Mouse (Mus musculus) T-helper 2 cell (primary cell): Measurements from ENCODE around the gene Rhot1.
"Not testable (repeated sequence)": the region's sequence is repeated elsewhere in the genome, so short reads cannot be mapped to it uniquely, and the experiment has no call there.

Experiments
- in situ Hi-C: fragments of 300-600 bp; cut with MboI, MseI; formaldehyde crosslinking; loops from one replicate; pipeline ENCODE4 v1.15.1; 2025; ENCODE audit warnings: high pct_unique_total_duplicates

The Rhot1 gene

DNA sequence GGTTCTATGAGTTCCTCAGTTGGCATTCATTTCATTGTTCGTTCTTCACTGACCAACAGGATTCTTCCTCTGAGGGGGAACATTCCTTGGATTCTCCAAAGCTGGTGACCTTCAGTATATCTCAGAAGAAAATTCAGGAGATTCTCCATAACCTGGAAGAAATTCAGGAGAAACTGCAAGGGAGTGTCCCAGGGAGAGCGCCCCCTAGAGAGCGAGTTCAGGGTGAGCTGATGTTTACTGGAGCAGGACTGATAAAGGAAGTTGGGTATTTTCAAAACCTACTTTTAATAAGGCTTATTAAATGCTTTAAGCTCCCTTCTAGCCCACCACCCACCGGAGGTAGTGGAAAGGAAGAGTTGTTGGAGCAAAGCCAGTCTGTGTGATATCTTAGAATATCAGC, 15.0 kb upstream of the Rhot1 start:
- in situ Hi-C loops, result no loop called here

DNA sequence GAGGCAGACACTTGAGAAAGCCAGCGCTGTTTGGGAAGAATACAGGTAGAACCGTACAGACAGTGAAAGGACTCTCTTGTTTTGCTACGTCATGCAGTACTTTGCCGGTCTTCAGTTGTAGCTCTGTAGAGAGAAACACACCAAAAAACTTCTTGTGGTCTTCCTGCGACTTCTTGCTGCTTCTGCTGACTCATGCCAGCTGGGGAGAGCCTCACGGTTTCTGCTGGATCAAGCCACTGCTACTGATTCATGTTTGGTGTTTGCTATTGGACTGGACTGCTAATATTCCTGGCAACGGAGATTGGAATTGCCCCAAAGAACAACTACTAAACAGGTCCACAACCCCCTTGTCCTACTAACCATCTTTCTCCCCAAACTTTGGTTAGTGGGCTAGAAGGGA, 12.5 kb upstream of the Rhot1 start:
- in situ Hi-C loops, result no loop called here

DNA sequence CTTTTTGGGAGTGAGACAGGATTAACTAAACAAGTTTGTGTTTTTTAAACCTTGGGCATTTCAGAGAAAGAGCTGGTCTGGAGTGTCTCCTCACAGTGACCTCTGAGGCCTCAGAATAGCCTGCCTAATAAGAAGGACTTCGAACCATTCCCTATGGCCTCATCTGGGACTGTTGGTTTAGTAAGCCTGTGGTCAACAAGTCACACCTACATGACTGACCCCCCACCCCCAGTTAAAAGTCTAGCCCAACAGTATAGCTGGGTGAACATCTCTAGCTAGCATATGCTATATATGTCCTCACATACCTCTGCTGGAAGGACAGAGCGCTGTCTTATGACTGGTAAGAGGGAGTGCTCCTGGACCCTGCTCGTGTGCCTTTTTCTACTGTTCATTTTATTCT, 9.5 kb upstream of the Rhot1 start:
- in situ Hi-C loops, result no loop called here

DNA sequence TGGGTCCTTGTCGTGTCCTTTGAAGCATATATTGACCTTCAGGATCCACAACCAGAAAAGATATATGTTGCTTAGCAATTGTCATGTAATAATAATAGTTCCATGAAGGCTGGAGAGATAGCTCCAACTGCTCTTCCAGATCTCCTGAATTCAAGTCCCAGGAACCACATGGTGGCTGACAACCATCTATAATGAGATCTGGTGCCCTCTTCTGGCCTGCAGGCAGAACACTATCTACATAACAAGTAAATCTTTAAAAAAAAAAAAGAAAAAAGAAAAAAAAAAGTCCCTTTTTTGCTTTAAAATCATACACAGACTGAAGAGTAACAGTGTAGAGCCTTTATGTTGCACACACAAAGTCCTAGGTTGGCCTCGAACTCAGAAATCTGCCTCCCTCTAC, 9.0 kb upstream of the Rhot1 start:
- in situ Hi-C loops, result no loop called here

- in situ Hi-C loops, result no loop called here
Measured at GRCm38 (mm10) chr11:80200326-80200725, 8.5 kb upstream of the Rhot1 start.

DNA sequence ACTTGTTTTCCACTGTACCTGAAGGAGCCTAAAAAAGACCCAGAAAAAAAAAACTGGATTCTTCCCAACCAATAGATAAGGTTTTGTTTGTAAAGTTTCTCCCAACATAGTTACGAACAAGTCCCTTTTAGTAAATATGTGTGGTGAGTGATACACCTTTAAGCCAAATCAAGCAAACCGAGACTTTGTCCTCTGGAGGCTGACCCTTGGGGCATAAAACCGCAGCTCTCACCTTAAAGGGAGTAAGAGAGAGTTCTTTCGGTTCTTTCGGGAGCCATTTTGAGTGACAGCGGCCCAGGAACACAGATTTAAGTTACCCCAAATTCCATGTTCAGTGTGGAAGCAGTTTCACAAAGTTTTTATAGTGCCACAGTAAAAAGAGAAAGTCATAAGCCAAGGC, 6.5 kb upstream of the Rhot1 start:
- in situ Hi-C loops, result no loop called here

DNA sequence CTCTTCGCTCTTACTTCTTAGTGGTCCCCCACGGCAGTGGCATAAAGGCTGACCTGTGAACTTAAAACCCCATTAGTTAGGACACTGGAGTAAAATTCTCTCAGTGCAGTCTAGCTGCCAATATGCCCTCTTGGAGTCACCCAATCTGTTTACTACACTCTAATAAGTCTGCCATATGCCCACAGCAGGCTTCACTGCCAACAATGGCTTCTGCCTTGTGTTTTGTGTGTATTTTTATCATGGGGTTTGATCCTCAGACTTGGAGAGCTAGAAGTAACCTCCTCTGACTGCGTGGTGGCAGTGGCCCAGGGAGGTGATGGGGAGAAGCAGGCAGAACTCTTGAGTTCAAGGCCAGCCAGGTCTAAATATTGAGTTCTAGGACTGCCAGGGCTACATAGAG, 4.8 kb upstream of the Rhot1 start:
- in situ Hi-C loops, result no loop called here

DNA sequence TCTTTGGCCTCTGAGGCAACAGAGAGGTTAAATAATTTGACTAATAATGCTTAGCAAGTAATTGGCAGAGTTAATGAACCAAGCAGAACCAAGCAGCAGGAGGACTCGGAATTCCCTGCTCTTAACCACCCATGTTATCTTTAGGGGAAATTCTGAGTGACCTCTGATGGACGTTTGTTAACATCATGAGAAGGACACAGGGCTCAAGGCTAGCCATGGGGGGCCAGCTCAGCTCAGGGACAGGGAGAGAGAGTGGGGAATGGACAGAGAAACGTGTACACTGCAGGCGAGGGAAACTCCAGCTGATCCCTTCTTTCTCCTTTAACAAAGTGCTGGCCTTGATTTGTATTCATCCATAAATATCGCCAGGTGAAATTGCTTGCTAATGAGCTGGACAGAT, 3.9 kb upstream of the Rhot1 start:
- in situ Hi-C loops, result no loop called here

DNA sequence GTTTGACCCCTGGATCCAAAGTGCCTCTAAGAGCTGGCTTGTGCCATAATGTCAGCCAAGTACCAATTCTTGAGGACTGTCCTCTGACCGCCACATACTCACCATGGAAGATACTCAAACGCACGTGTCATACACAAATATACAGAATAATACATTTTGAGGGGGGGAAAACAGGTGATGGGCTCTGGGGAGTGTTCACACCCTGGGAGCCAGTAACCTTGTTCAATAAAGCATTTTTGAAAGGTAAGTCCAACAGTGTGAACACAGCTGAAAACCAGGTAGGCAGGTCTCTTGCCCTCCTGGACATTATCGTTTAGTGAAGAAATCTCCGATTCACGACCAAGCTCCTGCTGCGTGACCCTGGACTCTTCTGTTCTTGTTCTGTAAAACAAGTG, 357 bp upstream of the Rhot1 start:
- in situ Hi-C loops, result no loop called here

DNA sequence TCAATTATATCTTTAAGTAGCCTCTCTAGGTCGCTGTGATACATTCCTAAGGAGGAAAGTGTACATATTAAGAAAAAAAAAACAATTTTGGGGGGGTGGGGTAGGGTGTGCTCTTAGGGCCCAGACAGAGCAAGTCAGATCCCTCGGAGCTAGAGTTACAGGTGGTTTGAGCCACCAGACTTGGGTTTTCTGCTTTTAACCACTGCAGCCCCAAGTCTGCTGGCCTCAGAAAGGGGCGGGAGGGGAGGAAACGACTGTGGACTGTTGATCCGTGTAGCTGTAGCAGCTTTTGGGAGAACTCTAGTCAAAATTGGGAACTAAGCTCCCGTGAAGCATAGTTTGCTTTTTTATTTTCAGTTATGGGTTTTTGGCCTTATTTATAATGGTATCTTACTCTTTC, 1.5 kb downstream of the Rhot1 start:
- in situ Hi-C loops, result no loop called here

DNA sequence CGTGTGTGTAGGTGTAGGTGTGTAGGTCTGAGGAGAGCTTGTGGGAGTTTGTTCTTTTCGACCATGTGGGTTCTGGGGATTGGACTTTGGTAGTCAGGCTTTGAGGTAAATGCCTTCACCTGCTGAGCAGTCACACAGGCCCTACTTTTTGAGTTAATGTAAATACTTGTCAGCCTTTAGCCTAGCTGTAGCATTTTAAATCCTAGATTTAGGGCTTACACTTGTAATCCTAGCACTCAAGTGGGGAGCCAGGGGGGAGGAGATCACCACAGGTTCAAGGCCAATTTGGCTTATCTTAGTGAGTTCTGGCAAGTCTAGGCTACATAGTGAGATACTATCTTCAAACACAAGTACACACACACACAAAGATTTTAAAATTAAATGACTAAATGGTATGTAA, 3.5 kb downstream of the Rhot1 start:
- in situ Hi-C loops, result no loop called here

- in situ Hi-C loops, result no loop called here
Measured at GRCm38 (mm10) chr11:80215291-80215690, 6.5 kb downstream of the Rhot1 start.

DNA sequence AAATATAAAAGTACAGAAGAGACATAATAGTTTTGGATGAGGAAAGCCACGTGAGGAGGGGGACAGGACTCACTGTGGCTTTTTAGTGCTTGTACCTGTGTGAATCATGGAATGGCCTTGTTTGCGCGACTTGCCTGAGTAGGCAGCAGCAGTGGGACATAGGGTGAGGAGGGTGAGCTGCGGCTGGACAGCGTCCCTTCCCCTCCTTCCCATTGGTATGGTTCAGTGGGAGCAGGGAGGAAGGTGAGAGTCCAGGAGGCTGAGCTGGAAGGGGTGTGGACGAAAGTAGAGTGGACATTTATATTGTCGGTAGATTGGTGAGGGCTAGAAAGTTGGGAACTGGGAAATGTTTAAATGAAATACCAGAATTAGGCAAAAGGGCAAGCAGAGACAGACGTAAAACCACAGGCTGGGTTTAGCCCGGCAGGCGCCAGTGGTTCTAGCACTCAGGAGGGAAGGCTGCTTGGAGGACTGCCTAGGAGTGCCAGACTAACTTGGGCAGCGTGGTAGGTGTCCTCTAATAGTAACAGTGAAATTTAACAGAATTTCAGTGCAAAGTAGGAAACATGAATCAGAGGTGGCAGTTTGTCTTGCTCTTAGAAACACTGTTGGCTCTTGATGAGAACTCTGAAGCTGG, 10.0 kb downstream of the Rhot1 start:
- in situ Hi-C loops, result no loop called here

GRCm38 (mm10) chr11:80230066-80230465, 21.2 kb downstream of the Rhot1 start:
- in situ Hi-C loops, result not testable (repeated sequence)

DNA sequence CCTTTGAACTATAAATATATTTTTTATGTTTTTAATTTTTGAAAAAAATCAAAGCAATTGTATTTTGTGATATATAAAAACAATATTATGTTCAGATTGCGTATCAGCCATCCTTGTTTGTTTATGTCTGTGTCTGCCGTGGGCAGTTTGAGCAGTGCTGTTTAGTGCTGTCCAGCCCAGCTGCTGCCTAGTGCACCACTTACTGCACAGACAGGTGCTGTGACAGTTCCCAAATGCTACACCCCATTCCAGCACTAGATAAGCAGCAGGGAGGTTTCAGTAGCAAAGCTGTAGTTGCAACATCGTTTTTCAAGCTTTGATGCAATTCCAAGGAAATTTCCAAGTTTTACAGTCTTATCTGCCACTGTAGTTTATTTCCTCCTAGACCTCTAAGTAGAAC, 28.5 kb downstream of the Rhot1 start:
- in situ Hi-C loops, result no loop called here

GRCm38 (mm10) chr11:80238306-80238705, 29.5 kb downstream of the Rhot1 start:
- in situ Hi-C loops, result no loop called here

DNA sequence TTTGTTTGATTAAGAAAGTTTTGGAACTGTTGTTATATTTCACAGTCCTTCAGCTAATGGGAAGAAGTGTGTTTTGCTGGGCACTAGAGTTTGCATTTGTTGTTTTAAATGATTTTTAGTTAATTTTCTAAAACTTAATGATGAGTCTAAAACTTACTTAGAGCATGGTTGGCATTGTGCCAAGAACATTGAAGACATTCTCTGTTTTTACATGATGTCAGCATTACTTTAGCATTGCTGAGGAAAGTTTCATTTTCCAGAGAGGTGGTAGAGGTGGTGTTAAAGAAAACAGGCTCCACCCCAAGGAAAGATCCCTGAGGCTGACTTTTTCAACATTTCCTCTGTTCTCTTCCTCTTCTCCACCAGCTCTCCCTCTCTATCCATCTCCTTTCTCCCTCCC, 38.2 kb downstream of the Rhot1 start:
- in situ Hi-C loops, result no loop called here

- in situ Hi-C loops, result no loop called here
Measured at GRCm38 (mm10) chr11:80248531-80248930, 39.7 kb downstream of the Rhot1 start.

- in situ Hi-C loops, result no loop called here
Measured at GRCm38 (mm10) chr11:80264137-80264536, 55.3 kb downstream of the Rhot1 start.

- in situ Hi-C loops, result no loop called here
Measured at GRCm38 (mm10) chr11:80271096-80271495, 62.3 kb downstream of the Rhot1 start.

DNA sequence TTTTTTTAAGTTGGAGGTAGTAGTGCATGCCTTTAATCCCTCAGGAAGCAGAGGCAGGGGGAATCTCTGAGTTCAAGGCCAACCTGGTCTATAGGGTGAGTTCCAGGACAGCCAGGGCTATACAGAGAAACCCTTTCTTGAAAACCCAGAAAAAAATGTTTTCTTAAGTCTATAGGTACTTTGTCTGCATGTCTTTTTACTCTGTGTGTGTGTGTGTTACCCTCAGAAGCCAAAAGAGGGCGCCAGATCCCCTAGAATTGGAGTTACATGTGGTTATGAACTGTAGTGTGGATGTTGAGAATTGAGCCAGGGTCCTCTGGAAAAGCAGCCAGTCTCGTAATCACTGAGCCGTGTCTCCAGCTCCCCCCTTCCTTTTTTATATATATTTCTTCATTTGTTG, 66.2 kb downstream of the Rhot1 start:
- in situ Hi-C loops, result no loop called here

DNA sequence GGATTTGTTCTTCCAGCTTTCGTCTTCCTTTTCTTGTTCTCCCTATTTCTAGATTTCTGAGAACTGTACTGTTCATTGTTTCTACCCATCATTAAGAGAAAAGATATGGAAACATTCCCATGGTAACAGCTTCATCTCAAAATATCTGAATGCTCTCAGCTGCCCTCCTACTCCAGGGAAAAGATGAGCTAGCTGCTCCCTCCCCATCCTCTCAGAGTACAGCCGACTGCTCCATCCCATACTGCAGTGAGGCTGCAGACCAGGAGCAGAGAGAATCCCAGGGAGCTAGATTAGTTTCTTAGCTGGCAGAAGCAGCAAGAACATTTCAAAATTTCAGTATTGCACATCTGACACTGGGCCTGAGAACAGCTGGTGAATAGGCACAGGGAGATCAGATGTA, 69.2 kb downstream of the Rhot1 start:
- in situ Hi-C loops, result no loop called here

DNA sequence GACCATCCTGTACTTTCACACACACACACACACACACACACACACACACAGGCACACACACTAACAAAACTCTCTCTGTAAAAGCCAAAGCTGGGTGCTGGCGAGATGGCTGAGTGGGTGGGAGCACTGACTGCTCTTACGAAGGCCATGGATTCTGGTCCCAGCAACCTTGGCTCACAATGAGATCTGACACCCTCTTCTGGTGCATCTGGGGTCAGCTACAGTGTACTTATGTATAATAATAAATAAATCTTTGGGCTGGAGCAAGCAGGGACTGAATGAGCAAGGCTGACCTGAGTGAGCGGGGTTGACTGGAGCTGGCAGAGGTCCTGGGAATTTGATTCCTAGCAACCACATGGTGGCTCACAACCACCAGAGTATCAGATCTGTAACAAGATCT, 75.0 kb downstream of the Rhot1 start:
- in situ Hi-C loops, result no loop called here

DNA sequence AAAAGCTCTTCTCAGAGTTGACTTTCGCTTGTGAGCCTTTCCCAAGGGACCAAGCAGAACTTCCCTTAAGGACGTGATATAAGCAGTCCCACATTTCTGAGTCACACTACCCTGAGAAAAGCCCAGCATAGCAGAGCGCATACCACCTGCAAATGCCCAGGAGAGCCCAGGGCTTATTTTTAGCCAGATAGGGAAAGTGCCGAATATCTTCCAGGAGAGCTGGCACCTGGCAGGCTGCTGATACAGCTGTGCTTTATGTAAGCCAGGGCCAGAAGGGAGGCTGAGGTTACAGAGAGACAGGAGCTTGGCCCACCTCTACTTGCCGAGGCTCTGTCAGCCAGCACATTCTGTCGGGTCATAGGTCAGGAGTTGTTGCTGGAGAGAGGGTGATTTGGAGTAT, 75.8 kb downstream of the Rhot1 start:
- in situ Hi-C loops, result no loop called here
